Mouse (Mus musculus) midbrain, embryonic 14.5 days (tissue): ENCODE data around the gene Hkdc1. TPM values are rescaled to one million over a fixed set of nuclear protein-coding genes. Genes with fewer than 3 reads are reported as not detected.
"Not testable (repeated sequence)": the region's sequence is repeated elsewhere in the genome, so short reads cannot be mapped to it uniquely, and the experiment has no call there.

Source experiments
- ATAC-seq: fragments of 200-750 bp; cut with Nextera tagmentation; 2 replicates; pipeline ENCODE4 v1.8.0; 2017; ENCODE audit warnings: moderate number of reproducible peaks, moderate library complexity; ENCODE audit not compliant: low FRiP score, low TSS enrichment
- DNase-seq: peaks from one replicate; pipeline ENCODE4 v3.0.0-alpha.2; 2015
- H3K27ac ChIP-seq: fragments of 300-500 bp; sonication (generic); replicated peaks from 2 replicates; pipeline ENCODE4 v1.5.1; 2014; ENCODE audit warnings: mild to moderate bottlenecking, low read depth, low read length, moderate library complexity
- H3K27me3 ChIP-seq: fragments of 300-500 bp; sonication (generic); 2 replicates; pipeline ENCODE4 v1.6.1; 2014; ENCODE audit warnings: low read length, control low read depth, mixed read lengths; ENCODE audit not compliant: control insufficient read depth, insufficient read depth
- H3K36me3 ChIP-seq: fragments of 300-500 bp; sonication (generic); 2 replicates; pipeline ENCODE4 v1.6.1; 2014; ENCODE audit warnings: low read length, control low read depth; ENCODE audit not compliant: control insufficient read depth, insufficient read depth
- H3K4me1 ChIP-seq: fragments of 300-500 bp; sonication (generic); 2 replicates; pipeline ENCODE4 v1.6.1; 2014; ENCODE audit warnings: mild to moderate bottlenecking, antibody characterized with exemption, low read length, control low read depth; ENCODE audit not compliant: control insufficient read depth, insufficient read depth
- H3K4me2 ChIP-seq: fragments of 300-500 bp; sonication (generic); 2 replicates; pipeline ENCODE4 v1.6.1; 2014; ENCODE audit warnings: mild to moderate bottlenecking, low read length, moderate library complexity
- H3K4me3 ChIP-seq: fragments of 300-500 bp; sonication (generic); replicated peaks from 2 replicates; pipeline ENCODE4 v1.5.1; 2014; ENCODE audit warnings: low read depth, low read length
- H3K9ac ChIP-seq: fragments of 300-500 bp; sonication (generic); replicated peaks from 2 replicates; pipeline ENCODE4 v1.6.1; 2014; ENCODE audit warnings: mild to moderate bottlenecking, low read length, moderate library complexity
- H3K9me3 ChIP-seq: fragments of 300-500 bp; sonication (generic); 2 replicates; pipeline ENCODE4 v1.6.1; 2016; ENCODE audit warnings: low read length, control low read depth, mixed read lengths; ENCODE audit not compliant: control insufficient read depth
- WGBS: fragments of 180-500 bp; shearing (Covaris S2); extraction: QIAGEN DNeasy Blood & Tissue Kit; methylation state at CpG from one replicate; pipeline ENCODE4 v1.1.7; 2014; 5-methylcytosine and 5-hydroxymethylcytosine counted together
- polyA plus RNA-seq: library from polyadenylated mRNA; unstranded; fragments of >200 nt; fragmentation: Nextera tagmentation; extraction: Ambion mirVana; gene quantifications from 2 replicates; pipeline ENCODE4 v1.2.1, GENCODE M21; 2014

Gene Hkdc1
- 0.29 TPM in 1 of 2 replicates, not detected in the other for polyA plus RNA-seq

DNA sequence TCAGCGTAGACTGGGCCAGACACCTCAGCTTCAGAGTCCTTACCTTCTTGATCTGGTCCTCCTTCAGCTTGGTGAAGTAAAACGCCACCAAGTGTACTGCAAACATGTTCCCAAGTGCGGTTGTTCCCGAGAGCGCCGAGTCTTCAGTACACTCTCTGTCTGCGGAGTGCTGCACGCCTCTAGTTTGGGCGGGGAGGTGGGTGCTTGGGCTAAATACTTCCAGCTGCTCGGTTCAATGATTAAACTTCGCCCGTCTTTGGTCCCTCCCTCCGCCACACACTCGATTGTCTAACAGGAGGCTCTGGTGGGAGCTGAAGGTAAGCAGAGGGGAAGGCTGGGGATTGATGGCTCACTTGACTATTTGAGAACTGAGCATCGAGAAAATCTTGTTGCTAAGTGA, at the start of gene Hkdc1:
Gene Hkdc1, minus strand, starts transcription at position 237 of the 400 bp plus-strand sequence.
- Histone ChIP-seq H3K36me3 (no peaks in the 10 kb centered on the region), H3K4me3 (no peak within 1 kb of the TSS), H3K27me3 (no peaks in the 10 kb centered on the region), H3K4me1 (no peaks in the 10 kb centered on the region), H3K9ac (no peak within 1 kb of the TSS), H3K4me2 (no peak within 1 kb of the TSS), H3K27ac (no peak within 1 kb of the TSS), H3K9me3 (no peaks in the 10 kb centered on the region)
- WGBS = 45% methylated on average over 15 of the region's 15 CpGs
- ATAC-seq = no peak
- no peak for DNase-seq

DNA sequence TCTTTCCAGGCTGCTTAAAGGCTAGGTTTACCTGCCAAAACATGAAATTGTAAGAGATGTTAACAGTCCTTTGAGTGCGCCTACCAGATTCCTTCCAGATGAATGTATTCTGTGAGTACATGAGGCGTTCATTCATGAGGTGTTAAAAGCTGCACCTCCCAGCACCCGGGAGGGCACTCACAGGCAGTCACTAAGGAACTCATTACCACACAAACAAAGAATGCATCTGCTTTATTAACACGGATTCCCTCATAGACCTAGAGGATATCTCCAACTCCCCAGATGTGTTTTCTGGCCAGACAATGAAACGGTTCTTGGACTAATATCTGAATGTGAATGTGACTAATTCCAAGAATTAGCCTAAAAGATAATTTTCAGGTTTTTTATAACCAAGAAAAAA, 48.8 kb upstream of the Hkdc1 start:
- DNase-seq (peak; percentile 2), ATAC-seq (no peak)
- Histone ChIP-seq H3K9me3 (no peaks in the 10 kb centered on the region), H3K36me3 (peaks cover 20% of the 10 kb centered on the region), H3K9ac (no peak overlapping the region), H3K4me3 (no peak overlapping the region), H3K27ac (no peak overlapping the region), H3K4me2 (no peak overlapping the region), H3K27me3 (no peaks in the 10 kb centered on the region), H3K4me1 (no peaks in the 10 kb centered on the region)
- 57% methylated on average over 5 of the region's 5 CpGs for WGBS

DNA sequence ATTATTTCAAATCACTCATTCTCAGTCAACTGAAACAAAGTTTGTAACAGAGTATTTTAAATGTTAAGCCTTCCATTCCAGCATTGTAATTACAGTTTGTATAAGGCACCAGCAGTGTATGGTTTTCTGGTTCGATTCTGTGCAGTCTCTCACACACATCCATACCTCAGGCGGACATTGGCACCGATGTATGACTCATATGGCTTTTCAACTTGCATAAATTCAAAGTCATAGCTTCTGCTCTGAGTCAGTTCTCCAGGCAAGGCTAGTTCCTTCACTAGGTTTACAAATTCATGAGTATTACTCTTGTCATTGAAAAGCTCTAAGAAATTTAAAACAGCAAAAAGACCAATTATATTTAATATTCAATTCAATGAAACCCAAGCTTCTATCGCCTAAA, 47.4 kb upstream of the Hkdc1 start:
- no peaks in the 10 kb centered on the region for H3K9me3 ChIP-seq
- no peaks in the 10 kb centered on the region for H3K27me3 ChIP-seq
- no peaks in the 10 kb centered on the region for H3K4me1 ChIP-seq
- ATAC-seq (no peak), DNase-seq (no peak)
- 96% methylated on average over 4 of the region's 4 CpGs for WGBS
- H3K9ac ChIP-seq = no peak overlapping the region
- no peak overlapping the region for H3K27ac ChIP-seq
- no peak overlapping the region for H3K4me3 ChIP-seq
- no peak overlapping the region for H3K4me2 ChIP-seq
- peaks cover 16% of the 10 kb centered on the region for H3K36me3 ChIP-seq

DNA sequence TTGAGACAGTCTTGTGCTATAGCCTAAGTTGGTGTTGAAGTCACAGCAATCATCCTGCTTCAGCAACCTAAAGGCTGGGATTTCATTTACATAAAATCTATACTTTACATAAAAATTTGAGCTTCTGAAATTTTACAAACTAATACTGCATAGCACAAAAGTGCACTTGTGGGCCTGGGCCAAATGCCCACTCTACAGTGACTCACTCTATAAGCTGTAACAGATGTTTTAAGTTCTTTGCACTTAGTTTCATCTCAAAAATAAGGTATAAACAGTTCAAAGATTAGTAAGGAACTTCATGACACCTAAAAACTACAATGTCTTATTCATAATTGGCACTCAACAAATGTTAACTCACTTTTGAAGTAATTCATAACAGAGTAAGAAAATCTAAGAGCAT, 39.0 kb upstream of the Hkdc1 start:
- Histone ChIP-seq H3K4me2 (no peak overlapping the region), H3K9me3 (no peaks in the 10 kb centered on the region), H3K36me3 (peaks cover 62% of the 10 kb centered on the region), H3K9ac (no peak overlapping the region), H3K27ac (no peak overlapping the region), H3K27me3 (no peaks in the 10 kb centered on the region), H3K4me3 (no peak overlapping the region), H3K4me1 (no peaks in the 10 kb centered on the region)
- ATAC-seq (no peak), DNase-seq (no peak)

DNA sequence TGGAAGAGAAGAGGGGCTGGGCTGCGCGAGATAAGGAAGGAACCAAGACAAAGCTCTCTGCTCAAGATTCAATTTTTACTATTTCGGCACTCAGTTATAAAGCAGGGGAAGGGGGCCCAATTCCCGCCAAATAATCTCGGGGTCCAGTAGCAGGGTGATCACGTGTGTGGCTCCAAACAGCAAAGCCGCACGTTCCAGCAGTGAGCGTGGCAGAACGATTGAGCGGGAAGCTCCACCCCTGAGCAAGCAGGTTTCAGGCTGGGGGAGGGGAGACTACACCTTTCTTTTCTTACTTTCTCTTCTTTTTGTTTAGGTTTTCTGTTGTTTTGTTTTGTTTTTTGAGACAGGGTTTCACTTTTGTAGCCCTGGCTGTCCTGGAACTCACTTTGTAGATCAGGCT, 29.7 kb upstream of the Hkdc1 start:
- H3K9me3 ChIP-seq, H3K27ac ChIP-seq, ATAC-seq, H3K9ac ChIP-seq, H3K4me3 ChIP-seq, H3K4me2 ChIP-seq, H3K27me3 ChIP-seq, DNase-seq: not testable (repeated sequence)
- Histone ChIP-seq H3K36me3 (peaks cover 27% of the 10 kb centered on the region), H3K4me1 (peaks cover 13% of the 10 kb centered on the region)
- WGBS = 69% methylated on average over 11 of the region's 11 CpGs

DNA sequence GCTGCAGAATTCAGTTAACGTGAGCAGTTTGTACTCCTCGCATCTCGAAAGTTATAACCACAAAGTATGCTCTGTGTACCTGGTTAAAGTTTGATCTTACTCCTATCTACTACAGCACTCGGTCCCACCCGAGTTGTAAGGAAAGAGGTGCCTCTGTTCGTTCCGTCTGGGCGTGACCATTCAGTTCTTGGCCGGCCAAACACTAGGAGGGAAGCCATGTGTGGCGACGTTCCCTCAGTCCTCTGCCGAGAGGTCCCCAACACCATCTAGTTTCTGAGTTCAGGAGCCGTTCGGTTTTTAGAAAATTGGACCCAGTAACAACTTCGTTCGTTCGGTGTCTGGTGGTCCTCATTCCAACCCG, 28.0 kb upstream of the Hkdc1 start:
- Histone ChIP-seq H3K36me3 (peaks cover 27% of the 10 kb centered on the region), H3K4me2 (peak overlapping the region; percentile 80), H3K4me1 (peaks cover 13% of the 10 kb centered on the region), H3K4me3 (peak overlapping the region; percentile 98), H3K9ac (peak overlapping the region; percentile 93), H3K27me3 (no peaks in the 10 kb centered on the region), H3K9me3 (no peaks in the 10 kb centered on the region), H3K27ac (peak overlapping the region; percentile 91)
- ATAC-seq (no peak), DNase-seq (no peak)
- 41% methylated on average over 18 of the region's 18 CpGs for WGBS

DNA sequence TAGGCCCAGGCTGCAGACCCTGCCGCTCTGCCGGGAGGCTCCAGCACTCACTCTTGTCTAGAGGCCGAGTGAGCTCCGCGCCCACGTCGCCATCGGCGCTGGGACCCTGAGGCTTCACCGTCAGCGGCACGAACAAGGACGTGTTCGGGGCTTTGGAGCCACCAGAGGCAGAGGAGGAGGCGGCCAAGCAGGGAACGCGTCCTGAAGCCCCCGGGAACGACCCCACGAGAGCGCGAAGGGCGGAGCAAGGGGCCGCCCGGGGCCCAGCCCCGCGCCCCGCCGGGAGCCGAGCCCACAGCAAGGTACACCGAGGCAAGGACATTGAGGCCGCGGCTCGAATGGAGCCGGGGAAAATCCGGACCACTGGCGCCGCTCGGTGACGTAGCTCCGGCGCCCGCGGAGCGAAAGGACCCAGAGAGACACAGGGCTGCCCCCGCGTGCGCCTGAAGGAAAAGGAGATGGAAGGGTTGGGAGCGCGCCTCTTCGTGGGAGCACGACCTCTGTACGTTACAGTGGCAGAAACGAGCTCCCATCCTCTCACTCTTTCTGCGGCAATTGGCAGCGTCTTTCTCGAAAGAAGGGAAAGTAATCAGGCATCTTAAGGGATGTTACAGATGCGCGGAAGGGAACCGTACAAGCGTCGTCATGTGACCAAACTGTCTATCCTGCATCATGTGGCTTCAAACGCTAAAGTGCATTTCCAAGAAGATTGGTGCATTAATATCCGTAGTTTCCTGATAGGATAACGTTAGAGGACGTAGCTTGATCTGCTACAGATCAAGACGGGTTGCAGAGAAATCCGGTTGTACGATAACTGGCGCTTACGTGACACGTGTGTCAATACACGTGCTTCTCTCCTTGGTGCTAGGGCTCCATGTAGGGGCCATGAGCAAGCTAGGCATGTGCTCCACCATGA, 27.3 kb upstream of the Hkdc1 start, which contains the start of the genes 4930507D05Rik and Supv3l1:
Gene 4930507D05Rik, plus strand, starts transcription at position 126 of the 916 bp plus-strand sequence.
Gene Supv3l1, minus strand, starts transcription at position 375 of the 916 bp plus-strand sequence.
- Histone ChIP-seq H3K27ac (peak within 1 kb of the TSS; percentile 91), H3K4me3 (peak within 1 kb of the TSS; percentile 98), H3K27me3 (no peaks in the 10 kb centered on the region), H3K4me2 (peak within 1 kb of the TSS; percentile 80), H3K4me1 (peaks cover 13% of the 10 kb centered on the region), H3K9ac (peak within 1 kb of the TSS; percentile 93), H3K9me3 (no peaks in the 10 kb centered on the region), H3K36me3 (peaks cover 29% of the 10 kb centered on the region)
- WGBS = under 1% methylated on average over 73 of the region's 73 CpGs
- ATAC-seq (peak; percentile 95), DNase-seq (peak; percentile 96)

DNA sequence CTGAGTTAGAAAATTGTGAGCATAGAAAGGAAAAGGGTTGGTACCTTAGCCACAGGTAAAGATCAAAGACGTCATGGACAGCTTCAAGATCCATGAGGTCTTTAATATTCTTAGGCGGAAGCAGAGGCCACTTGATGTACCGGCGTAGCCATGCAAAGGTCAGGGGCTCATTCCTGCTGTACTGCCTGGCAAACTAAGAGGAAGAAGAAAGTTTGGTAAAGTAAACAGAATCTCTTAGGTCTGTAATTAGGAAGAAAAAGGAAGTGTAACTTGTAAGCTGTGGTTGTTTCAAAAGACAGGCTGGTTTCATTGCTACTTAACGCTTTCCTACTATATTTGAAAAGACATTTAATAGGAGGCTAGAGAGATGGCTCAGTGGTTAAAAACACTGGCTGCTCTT, 8.1 kb upstream of the Hkdc1 start:
- H3K4me3 ChIP-seq = no peak overlapping the region
- no peak overlapping the region for H3K9ac ChIP-seq
- 96% methylated on average over 5 of the region's 5 CpGs for WGBS
- DNase-seq = no peak
- ATAC-seq = no peak
- H3K36me3 ChIP-seq = peaks cover 78% of the 10 kb centered on the region
- H3K4me2 ChIP-seq = no peak overlapping the region
- H3K27ac ChIP-seq = no peak overlapping the region
- no peaks in the 10 kb centered on the region for H3K9me3 ChIP-seq
- no peaks in the 10 kb centered on the region for H3K4me1 ChIP-seq
- no peaks in the 10 kb centered on the region for H3K27me3 ChIP-seq
